Mouse (Mus musculus): ENCODE data around the gene Pinlyp.

Gene Pinlyp

GRCm38 (mm10) chr7:24546068-24546614 is at the start of gene Pinlyp, which contains the start of gene Xrcc1:
Gene Pinlyp, minus strand, starts transcription at chr7:24546118.
Gene Xrcc1, plus strand, starts transcription at chr7:24546289.
- DNase-seq: no peak

GRCm38 (mm10) chr7:24595464-24595863 is 49.5 kb upstream of the Pinlyp start:
- no peak for DNase-seq

- no peak for DNase-seq
Observed at GRCm38 (mm10) chr7:24594309-24594803, 48.4 kb upstream of the Pinlyp start.

GRCm38 (mm10) chr7:24593621-24594308 is 47.8 kb upstream of the Pinlyp start:
- DNase-seq: peak; percentile 81

GRCm38 (mm10) chr7:24592781-24593180 is 46.9 kb upstream of the Pinlyp start:
- DNase-seq: no peak

GRCm38 (mm10) chr7:24592163-24592562 is 46.2 kb upstream of the Pinlyp start:
- peak; percentile 46 for DNase-seq

- no peak for DNase-seq
Observed at GRCm38 (mm10) chr7:24591735-24592134, 45.8 kb upstream of the Pinlyp start.

GRCm38 (mm10) chr7:24588336-24588735 is 42.4 kb upstream of the Pinlyp start:
- DNase-seq: no peak

- DNase-seq: peak; percentile 88
Observed at GRCm38 (mm10) chr7:24587330-24588105, 41.6 kb upstream of the Pinlyp start, which contains the start of the genes Ethe1 and Zfp575. Gene Ethe1, plus strand, starts transcription at chr7:24587543. Gene Zfp575, minus strand, starts transcription at chr7:24587641.

GRCm38 (mm10) chr7:24586828-24587227 is 40.9 kb upstream of the Pinlyp start:
- peak; percentile 56 for DNase-seq

GRCm38 (mm10) chr7:24585995-24586394 is 40.1 kb upstream of the Pinlyp start:
- no peak for DNase-seq

GRCm38 (mm10) chr7:24584876-24585275 is 39.0 kb upstream of the Pinlyp start:
- DNase-seq: no peak

GRCm38 (mm10) chr7:24577811-24578210 is 31.9 kb upstream of the Pinlyp start:
- no peak for DNase-seq

- DNase-seq: no peak
Observed at GRCm38 (mm10) chr7:24574224-24574796, 28.4 kb upstream of the Pinlyp start.

GRCm38 (mm10) chr7:24572455-24572854 is 26.5 kb upstream of the Pinlyp start:
- peak; percentile 27 for DNase-seq

- no peak for DNase-seq
Observed at GRCm38 (mm10) chr7:24571071-24571470, 25.2 kb upstream of the Pinlyp start.

GRCm38 (mm10) chr7:24568512-24568911 is 22.6 kb upstream of the Pinlyp start:
- no peak for DNase-seq

- no peak for DNase-seq
Observed at GRCm38 (mm10) chr7:24566206-24566605, 20.3 kb upstream of the Pinlyp start.

- DNase-seq: no peak
Observed at GRCm38 (mm10) chr7:24565627-24566026, 19.7 kb upstream of the Pinlyp start.

GRCm38 (mm10) chr7:24564607-24565265 is 18.8 kb upstream of the Pinlyp start:
- peak; percentile 65 for DNase-seq

GRCm38 (mm10) chr7:24563837-24564206 is 17.9 kb upstream of the Pinlyp start:
- no peak for DNase-seq

GRCm38 (mm10) chr7:24563191-24563836 is 17.4 kb upstream of the Pinlyp start:
- no peak for DNase-seq

Measured in retina, postnatal 1 day (tissue).